Mouse (Mus musculus): ENCODE results near the gene Tnnt3.

DNA sequence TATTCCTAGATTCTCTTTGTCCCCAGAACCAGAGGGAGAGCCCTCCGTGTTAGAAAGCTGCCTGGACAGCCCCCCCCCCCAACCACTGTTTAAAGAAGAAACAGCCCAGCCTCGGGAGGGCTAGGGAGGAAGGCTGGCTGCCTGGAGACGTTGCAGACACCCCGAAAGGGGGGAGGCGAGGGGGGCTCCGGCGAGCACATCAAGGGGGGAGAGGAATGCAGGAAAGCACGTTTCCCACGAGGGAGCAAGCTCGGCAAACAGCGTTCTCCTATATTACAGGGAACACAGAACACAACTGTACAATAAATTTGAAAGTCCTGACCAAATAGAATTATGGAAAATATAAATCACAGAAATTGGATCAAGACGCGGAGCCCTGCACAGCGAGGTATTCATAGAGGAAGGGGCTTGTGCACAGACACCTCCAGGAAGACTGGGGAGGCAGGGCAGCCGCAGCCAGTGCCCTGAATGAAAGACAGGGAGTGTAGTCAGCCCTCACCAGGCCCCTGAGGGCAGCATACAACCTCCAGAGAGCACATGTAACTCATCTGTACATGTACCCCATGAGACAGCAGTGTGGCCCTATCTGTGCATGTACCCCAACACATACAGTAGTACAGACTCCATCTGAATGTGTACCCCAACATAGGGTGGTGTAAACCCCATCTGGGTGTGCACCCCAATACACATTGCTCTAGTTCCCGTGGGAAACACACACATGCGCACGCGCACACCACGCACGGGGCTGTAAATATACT is 17.8 kb downstream of the Tnnt3 start:
- TF ChIP-seq CTCF (IDR thresholded peaks at IDR 0.05; ENCODE audit: low read depth, low read length), result no peak
- TF ChIP-seq POLR2A (IDR thresholded peaks at IDR 0.05; ENCODE audit: insufficient read depth, low read length), result no peak
- TF ChIP-seq EP300 (IDR thresholded peaks at IDR 0.05; ENCODE audit: insufficient read depth, low read depth, low read length), result no peak
